Mouse (Mus musculus) layer of hippocampus, adult 9-10 months (tissue): ENCODE measurements at regions not wholly inside any gene's neighbourhood (a gene's known extent, or its start where the extent isn't known, plus 50 kb on each side); places are given as distances from the start of the nearest gene placed in this dataset.
A peak's percentile ranks its signal among the peaks of the same experiment; 100 is the strongest.

Experiments
- DNase-seq: peaks from one replicate; pipeline ENCODE4 v3.0.0; 2022; ENCODE audit warnings: low spot score

DNA sequence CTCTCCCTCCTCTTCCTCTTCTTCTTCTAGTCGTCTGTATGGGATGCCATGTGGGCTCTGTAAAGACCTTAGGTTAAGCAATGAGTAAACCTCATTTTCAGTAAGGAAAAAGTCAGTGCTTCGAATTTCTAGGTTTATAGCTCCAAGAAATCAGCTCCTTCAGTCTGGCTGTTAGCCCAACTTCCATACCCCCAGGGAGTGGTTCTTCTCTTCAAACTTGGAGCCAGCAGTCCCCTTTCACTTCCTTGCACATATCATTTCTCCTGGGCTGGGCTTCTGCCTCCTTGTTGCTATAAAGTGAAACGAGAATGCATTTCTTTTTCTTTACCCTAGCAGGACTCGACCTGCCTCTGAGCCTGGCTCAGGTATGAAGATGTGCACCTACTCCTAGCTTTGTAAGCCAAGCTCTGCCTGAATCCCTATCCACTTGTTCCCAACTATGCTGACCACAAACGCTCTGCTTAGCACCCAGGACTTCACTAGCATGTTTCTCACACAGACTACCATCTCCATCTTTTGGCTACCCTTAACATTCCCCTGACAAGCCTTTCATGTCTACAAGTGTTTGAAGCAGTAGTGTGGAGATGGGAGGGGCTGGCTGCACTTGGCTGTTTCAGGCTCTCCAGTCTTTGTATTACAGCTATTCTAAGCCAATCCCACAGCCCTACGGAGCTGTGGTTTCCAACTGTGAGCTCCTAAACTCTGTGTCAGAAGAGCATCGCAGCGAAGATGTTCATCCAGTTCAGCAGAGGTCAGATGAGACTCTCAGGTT lies 243.8 kb upstream of the Tprg start:
- no peak for DNase-seq

DNA sequence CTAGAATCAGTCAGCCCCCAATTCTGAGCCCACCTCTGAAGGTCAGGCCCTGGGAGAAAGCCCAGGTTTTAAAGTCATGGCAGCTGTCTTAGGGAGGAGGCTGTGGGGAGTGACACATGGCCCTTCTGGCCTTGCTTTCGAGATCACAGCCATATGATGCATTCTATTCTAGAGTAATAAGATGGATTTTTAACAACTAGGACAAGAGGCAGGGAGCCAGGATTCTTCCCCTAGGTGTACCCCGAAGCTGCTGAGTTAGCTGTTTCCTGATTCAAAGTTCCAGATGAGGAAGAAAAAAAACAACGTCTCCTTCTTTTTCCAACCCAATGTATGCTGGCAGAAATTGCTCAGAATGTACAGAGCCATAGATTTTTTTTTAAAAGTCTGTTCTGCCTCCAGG lies 242.0 kb upstream of the Tprg start:
- DNase-seq = no peak

DNA sequence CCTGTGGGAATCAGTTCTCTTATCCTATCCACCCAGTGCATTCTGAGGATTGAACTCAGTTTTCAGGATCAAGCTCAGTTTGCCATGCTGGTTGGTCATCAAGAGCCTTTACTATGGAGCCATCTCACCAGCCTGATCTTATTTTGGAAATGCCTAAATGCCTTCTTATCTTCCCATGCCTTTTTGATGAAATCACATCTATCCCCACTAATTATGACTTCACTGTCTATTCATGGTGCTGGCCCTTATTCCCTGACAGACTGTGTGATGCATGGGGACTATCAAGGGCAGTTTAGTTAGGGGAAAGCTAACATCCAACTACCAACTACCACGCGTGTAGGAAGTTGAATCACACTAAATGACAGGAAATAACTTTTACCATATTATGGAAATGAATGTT lies 238.9 kb upstream of the Tprg start:
- no peak for DNase-seq

DNA sequence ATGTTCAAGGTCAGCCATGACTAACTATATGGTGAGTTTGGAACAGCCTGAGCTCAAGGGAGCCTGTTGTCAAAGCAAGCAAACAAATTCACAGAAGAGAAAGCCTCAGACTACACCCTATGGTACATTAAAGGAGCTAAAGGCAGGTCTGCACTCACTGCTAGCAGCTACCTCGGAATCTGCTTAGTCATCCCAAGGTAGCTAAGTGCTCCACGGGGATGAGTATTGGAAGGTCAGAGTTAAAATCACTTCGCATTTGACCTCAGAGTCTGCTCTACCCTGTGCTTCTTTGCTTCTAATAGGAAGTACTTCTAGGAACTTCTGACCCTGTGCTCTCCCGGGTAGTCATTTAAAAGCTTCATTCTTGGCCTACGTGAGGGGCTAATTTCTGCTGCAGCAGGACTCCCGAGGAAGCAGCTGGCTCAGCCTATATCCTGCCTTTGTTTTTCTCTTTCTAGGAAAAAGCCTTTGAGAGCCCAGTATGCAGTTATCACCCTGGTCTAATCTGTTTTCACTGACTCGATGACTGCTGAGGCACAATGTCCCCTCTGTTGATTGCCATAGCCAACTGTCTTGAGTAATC lies 236.6 kb upstream of the Tprg start:
- DNase-seq = no peak

DNA sequence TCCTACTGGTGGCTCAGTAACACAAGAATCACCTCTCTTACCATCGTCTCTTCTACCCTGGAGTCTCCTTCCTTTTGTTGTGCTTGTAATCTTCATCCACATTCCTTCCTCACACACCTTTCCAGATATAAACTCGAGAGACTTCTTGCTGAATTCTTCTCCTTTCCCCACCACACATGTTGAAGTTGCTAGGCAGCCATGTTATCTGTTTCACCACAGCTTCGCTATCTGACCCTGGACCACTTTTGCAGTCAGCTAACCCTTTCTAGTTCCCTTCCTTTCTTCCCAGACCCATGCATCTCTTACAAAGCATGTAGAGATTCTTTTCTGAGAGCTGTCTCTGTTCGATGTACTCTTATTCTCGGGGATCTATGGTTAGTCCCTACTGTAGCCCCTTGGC lies 235.6 kb upstream of the Tprg start:
- DNase-seq = no peak

DNA sequence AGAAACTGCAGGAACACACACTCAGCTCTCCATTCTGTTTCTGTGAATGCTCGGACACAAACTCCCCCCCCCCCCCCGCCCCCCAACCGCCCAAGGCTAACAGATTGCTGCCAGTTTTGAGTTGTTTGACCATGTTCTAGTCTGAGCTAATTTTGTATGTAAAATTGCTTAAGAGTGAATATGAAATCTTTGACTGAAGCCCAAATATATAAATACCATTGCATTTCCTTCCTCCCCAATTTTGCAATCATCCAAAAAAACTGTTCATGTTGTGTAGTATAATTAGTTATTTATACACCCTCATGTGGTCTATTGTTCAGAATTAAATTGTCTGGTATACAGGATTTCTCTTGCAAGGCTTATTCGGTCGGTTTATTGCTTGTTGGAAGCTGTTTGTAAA lies 234.2 kb upstream of the Tprg start:
- DNase-seq = no peak

DNA sequence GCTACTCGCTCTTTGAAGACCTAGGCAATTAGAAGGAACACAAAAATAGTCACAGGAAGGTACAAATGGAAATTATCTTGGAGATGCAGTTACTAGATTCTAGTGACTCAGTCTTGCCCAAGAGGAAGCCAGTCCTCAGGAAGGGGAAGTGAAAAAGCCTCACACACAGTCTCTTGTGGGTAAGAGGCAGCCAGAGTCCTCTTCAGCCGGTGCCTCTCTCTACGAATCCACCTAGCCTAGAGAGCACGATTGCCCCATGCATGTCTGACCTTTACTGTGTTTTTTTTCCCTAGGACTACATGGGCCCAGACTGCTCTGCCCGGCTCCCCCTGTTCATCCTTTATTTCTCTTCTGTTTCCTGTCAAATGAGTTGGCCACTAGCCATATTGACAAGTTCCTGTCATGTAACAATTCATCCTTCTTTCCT lies 233.7 kb upstream of the Tprg start:
- DNase-seq = no peak

DNA sequence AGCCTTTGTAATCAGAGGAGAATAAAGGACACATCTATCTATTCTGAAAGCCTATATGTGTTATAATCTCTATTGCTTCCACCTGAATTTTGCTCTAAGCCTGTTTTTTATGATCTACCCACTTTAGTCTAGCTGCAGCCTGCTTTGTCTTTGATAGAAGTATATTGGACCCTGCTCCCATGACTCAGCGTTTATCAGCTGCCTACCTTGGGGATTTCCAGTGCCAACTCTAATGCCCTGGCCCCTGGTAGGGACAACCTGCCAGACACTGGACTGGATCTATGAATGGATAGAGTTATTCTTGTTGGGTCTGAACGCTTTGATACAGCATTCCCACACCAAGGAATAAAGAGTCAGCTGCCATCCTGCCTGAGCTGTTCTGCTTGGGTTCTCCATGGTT lies 232.3 kb upstream of the Tprg start:
- no peak for DNase-seq

DNA sequence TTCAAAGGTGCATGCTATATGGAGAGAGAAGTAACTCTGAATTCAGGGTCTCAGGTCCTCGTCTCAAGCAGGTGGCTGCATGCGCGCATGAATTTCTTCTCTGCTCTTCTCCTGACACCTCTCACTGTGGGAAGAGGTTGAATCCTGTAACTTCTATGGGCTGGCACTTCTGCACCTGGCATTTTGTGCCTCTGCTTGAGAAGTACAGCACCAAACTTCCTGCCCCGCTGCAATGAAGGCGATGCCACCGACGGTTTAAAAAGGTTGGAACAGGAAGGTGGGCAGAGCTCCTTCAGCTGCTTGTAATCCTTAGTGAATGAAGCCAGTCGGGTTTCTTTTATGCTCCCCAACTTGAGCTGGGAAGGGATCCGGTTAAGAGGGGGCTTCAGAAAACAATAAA lies 231.2 kb upstream of the Tprg start:
- DNase-seq = no peak

DNA sequence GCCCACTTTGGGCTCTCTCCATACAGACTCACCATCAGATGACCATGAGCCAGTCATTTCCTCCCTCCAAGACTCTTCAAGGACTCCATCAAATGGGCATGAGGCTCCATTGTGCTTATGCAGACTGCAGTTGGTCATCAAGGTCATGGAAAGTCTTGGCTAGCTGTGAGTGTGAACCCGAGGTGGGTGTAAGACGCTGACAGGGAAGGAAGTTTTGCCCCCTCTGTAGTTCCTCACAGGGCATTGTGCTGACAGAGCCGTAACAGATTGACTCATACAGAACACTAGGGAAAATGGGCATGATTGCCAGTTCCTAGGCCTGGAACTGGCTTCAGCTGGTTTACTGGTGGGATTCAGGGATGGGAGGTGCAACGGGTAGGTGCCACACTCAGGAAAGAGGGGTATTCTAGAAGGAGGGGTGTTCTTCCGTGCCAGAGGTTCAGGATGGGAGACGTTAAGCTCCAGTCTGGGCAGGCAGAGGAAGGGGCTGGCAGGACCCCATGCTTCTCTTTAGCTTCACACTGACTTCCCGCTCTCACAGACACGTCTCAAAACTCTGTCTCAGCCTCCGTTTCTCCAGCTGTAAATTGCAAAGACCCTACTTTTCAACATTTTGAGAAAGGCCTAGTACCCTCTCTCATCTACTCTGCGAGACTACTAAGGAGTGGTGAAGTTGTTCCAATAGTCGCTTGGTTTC lies 228.4 kb upstream of the Tprg start:
- no peak for DNase-seq

DNA sequence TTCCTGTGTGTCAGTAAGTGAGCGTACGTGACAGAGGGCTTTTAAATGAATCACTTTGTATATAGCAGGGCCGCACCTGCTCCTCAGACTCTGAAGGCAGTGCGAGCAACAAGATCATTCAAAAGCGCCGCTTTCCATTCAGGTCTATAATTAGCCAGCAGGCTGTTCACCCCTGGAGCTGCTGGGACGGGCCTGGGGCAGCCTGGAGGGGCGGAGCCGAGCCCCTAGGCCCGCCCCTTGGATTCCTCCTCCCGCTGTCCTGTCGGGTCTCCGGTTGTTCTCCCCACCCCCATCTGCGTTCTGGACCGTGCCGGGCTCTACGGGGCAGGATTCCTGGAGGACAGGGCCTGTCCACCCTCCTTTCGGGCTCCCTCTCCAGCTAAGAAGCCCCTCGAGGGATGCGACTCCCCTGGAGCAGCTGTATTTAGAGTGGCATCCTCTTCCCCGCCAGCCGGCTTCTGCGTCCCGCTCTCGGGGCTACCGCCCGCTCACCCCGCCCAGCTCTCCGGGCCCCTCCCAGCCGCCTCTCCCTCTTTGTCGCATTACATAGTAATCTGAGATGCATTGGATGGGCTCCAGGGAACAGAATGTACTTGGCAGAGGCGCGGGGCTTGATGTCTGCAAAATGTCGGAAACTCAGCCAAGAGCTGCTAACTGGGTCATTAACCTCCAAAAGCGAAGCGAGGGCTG lies 227.7 kb upstream of the Tprg start:
- DNase-seq = peak; percentile 96

DNA sequence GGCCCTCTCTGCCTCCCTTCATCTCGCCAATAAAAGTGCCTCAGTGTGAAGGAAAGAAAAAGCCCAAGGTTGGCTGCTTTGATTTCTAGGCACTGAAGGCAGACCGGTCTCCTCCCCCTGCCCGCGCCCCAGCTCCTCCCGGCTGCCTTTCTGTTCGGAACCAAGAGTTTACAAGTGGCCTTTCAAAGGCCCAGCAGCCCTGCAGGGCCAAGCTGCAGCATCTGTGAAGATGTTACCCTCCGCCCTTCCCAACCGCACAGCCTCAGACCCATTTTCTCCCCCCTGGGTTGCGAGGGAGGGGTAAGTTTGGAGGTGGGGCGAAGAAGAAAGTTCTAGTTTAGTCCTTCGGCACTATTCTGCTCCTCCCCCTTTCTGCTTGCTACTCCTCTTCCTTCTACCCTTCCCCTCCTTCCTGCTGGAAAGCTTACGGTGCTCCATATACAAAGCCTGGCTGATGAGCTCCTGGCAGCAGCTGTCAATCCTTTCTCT lies 227.1 kb upstream of the Tprg start:
- no peak for DNase-seq

DNA sequence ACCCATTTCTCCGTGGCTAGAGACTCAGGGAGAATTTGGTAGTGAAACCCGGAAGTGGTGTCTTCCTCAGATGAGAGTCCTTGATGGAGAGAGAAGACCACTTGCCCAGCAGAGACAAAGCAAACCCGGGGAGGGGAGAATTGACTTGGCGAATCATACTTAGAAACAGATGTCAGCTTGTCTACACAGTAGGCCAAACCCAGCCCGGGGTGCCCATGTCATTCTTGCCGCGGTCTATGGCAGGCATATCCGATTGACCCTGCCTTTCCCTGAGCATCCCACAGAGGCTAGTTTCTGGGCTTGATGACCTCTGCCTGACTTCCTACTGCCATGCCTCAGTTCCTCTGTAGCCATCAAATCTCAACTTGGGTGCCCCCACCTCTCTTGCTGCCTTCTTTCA lies 226.4 kb upstream of the Tprg start:
- DNase-seq = no peak

DNA sequence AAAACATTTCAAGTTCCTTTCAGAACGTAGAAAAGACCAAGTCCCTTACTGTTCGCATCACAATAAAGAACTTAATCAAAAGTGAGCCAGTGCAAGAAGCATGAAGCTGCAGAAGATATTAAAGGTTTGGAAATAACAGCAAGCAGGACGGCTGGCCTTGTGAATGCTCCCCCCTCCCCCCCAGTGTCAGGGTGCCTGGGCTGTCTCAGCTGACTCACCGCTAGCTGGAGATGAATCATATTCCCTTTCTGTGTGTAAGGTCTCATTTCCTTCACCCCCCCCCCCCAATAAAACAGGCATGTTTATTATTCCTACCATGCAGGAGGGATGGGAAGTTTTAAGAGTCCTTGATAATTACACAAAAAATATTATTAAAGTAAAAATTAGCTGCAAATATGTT lies 225.0 kb upstream of the Tprg start:
- DNase-seq = no peak

DNA sequence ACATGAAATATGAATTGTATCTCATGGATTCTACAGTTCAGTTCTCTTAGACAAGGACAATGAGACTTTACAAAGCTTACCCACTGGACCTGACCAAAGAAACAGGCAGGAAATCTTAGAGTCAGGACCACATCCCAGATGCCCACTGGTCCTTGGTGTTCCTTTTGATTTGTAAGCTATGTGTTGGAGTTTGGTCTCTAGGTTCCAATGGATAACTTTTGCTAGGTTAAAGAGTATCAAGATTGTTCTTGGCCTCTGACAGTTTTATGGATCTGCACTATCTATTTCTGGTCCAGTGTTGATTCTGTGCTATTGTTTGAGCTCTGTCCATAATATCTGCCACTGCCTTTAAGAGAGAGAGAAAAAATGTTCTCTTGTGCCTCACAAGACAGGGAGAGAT lies 222.6 kb upstream of the Tprg start:
- DNase-seq = no peak

DNA sequence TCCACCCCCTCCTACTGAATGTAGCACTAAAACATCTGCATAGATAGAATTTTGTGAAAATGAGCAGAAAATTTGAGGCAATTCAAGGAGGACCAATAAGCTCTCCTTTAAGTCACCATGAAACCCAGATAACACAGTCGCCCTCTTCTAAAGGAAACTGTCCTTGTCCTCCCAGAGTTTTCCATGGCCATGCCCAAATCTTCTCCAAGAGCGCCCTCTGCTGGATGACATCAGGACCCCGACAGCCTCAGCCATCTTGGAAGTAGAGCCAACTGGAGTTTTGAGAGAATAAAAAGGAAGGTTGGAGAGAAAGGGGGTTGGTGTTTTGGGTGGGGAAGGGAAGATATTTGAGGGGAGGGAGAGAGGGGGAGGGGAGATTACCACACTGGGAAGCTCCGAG lies 222.1 kb upstream of the Tprg start:
- peak; percentile 79 for DNase-seq

DNA sequence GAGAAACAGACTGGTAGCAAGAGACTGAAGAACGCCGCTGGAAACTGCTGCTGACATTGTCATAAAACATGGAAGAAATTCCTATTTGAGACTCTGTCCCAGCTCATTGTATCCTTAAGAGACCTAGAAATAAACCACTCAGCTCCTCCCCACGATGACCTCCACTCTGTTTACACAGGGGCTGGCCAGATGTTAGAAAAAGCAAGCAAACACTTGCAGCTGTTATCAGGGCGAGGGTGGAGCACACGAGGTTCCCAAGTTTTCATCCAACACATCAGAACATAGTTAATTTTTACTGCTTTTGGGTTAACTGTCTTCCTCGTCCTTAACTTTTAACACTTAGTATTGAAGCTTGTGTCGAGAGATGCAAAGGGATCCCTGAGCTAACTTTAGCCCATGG lies 219.8 kb upstream of the Tprg start:
- no peak for DNase-seq

DNA sequence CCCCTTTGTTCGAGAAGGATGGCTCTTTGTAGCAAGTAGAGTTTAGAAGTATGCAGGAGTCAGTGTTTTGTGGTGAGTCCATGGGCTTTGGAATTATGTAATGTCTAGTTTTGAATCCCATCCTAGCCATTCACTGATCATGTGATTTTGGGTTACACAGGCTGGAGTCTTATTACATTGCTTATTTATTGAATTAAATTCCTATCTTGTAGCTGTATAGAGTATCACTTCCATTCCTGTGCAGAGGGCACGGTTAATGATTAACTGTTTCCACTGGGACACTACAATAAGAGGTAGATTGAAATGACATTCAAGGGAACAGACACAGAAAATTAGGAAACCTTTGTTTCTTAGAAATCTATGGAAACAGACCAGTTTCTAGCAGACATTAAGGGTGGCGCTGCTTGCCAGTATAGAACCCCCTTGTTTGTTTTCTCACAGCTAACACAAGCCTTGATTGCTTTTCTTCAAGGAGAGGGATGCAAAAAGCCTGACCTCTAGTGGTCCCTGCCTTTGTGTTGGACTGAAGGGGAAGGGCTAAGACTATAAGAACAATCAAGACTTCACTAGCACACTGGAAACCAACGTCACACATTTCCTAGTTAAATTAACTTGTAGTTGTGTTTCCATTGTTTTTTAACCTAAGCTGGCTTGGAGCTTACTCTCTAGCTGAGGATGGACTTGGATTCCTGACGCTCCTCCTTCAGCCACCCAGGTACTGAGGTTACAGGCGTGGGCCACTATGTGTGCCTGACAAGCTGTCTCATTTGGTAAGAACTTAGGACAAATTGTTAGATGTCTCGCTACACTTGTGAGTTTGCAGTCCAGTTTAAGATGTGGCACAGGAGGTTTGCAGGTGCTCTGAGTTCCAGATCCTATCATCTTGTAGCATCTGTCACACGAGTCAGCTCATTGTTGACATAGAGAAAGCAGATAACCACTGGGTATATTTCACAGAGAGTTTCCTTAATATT lies 219.1 kb upstream of the Tprg start:
- DNase-seq = no peak

DNA sequence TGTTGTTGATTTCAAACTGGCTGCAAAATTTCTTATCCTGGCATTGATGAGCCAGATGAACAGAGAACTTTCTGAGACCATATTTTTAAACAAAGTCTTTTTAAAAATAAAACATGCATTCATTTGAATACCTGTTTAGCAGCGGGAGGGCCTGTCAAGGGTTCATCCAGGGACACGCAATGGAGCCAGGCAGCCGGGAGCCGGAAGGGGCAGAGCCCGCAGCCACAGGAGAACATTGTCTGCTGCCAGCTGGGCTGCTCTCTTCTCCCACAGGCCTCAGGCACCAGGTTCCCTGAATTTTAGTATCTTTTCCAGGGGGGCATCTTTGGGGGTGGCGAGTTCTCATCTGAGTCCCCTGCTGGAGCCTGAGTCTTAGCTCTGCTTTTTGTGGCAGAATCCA lies 205.8 kb upstream of the Tprg start:
- no peak for DNase-seq

DNA sequence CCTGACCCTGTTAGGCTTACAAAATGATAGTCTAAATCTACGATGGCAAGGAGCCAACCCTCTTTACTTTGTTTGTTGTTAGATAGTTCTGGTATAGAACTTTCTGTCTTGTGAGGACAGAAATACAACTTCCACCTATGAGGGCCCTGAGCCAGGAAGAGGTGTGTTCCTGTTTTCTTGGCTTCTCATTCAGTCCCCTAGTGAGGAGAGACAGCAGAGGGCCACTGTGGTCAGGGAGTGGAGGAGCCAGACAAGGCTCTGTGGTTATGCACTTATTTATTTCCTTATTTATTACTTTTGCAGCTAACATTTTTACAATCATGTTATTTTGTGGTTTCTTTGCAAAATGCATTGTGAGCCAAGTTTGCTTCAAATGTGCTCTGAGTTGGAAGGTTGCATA lies 202.9 kb upstream of the Tprg start:
- DNase-seq = no peak
